Mouse (Mus musculus) neural tube, embryonic 15.5 days (tissue): ENCODE data around the gene Kctd6. TPM values are rescaled to one million over a fixed set of nuclear protein-coding genes. Genes with fewer than 3 reads are reported as not detected.
"Not testable (repeated sequence)": the region's sequence is repeated elsewhere in the genome, so short reads cannot be mapped to it uniquely, and the experiment has no call there.

Experiments
- ATAC-seq: fragments of 200-750 bp; cut with Nextera tagmentation; 2 replicates; pipeline ENCODE4 v1.8.0; 2017; ENCODE audit warnings: mild to moderate bottlenecking, moderate TSS enrichment, moderate library complexity; ENCODE audit not compliant: low FRiP score
- H3K27ac ChIP-seq: fragments of 300-500 bp; sonication (generic); replicated peaks from 2 replicates; pipeline ENCODE4 v1.5.1; 2015; ENCODE audit warnings: mild to moderate bottlenecking, inconsistent platforms
- H3K27me3 ChIP-seq: fragments of 300-500 bp; sonication (generic); replicated peaks from 2 replicates; pipeline ENCODE4 v1.6.1; 2015; ENCODE audit warnings: inconsistent platforms
- H3K36me3 ChIP-seq: fragments of 300-500 bp; sonication (generic); 2 replicates; pipeline ENCODE4 v1.6.1; 2015; ENCODE audit warnings: inconsistent platforms
- H3K4me1 ChIP-seq: fragments of 300-500 bp; sonication (generic); 2 replicates; pipeline ENCODE4 v1.6.1; 2015; ENCODE audit warnings: inconsistent platforms
- H3K4me2 ChIP-seq: fragments of 300-500 bp; sonication (generic); 2 replicates; pipeline ENCODE4 v1.6.1; 2015; ENCODE audit warnings: inconsistent platforms, mild to moderate bottlenecking, moderate library complexity
- H3K4me3 ChIP-seq: fragments of 300-500 bp; sonication (generic); replicated peaks from 2 replicates; pipeline ENCODE4 v1.5.1; 2015; ENCODE audit warnings: mild to moderate bottlenecking, inconsistent platforms
- H3K9ac ChIP-seq: fragments of 300-500 bp; sonication (generic); replicated peaks from 2 replicates; pipeline ENCODE4 v1.6.1; 2015; ENCODE audit warnings: mild to moderate bottlenecking, inconsistent platforms
- H3K9me3 ChIP-seq: fragments of 300-500 bp; sonication (generic); replicated peaks from 2 replicates; pipeline ENCODE4 v1.6.1; 2016; ENCODE audit warnings: inconsistent platforms
- WGBS: fragments of 180-500 bp; shearing (Covaris S2); methylation state at CpG from one replicate; pipeline ENCODE4 v1.1.7; 2015; ENCODE audit warnings: mixed read lengths; 5-methylcytosine and 5-hydroxymethylcytosine counted together
- polyA plus RNA-seq: library from polyadenylated mRNA; unstranded; fragments of >200 nt; fragmentation: Nextera tagmentation; extraction: Ambion mirVana; gene quantifications from 2 replicates; pipeline ENCODE4 v1.2.1, GENCODE M21; 2015

Gene Kctd6
- 15.1 and 22.5 TPM in 2 replicates for polyA plus RNA-seq

DNA sequence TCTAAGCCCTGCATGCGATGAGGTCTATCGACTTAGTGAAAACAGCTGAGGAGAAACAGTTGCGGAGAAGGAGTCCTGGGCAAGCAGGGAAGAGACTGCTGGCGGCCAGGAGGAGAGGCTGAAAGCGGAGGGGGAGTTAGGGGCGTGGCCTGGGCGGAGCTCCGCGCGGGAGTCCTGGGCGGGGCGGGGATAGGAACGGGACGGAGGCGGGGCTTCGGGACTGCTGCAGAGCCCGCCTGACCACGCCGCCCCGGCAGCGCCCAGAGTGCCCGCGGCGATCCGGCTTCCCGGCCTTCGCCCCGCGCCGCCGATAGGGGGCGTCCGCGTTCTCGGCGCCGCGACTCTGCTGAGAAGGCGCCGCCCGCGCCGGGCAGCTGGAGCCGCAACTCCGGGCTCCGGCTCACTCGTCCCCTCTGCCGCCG is at the start of gene Kctd6:
Gene Kctd6 (plus strand): TSS at position 338 of the 422 bp plus-strand sequence.
- H3K27ac ChIP-seq = peak within 1 kb of the TSS; percentile 95
- under 1% methylated on average over 39 of the region's 49 CpGs for WGBS

DNA sequence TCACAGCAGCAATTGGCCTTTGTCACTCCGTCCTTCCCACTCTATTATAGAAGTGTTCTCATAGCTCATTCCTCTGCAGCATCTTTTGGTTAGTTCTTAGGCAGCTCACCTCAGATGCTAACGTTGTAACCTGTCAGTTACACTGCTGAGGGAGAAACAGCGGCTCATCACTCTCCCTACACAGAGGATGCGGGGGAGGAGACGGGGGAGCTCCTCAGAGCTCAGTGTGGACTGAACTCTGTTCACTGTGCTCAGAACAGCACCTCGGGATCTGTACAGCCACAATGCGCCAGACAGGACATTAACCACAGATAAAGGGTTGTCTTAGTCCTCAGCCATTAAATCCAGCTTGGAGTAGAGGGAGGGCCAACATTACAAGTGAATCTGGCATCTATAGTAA is 49.5 kb upstream of the Kctd6 start:
- no peaks in the 10 kb centered on the region for H3K4me1 ChIP-seq
- H3K4me3 ChIP-seq = no peak overlapping the region
- H3K4me2 ChIP-seq = no peak overlapping the region
- H3K27ac ChIP-seq = no peak overlapping the region
- H3K27me3 ChIP-seq = no peaks in the 10 kb centered on the region
- H3K9ac ChIP-seq = no peak overlapping the region
- peaks cover 89% of the 10 kb centered on the region for H3K36me3 ChIP-seq
- no peaks in the 10 kb centered on the region for H3K9me3 ChIP-seq
- WGBS = 79% methylated on average over 7 of the region's 7 CpGs
- no peak for ATAC-seq

More for the DNA sequence above, at the start of gene Kctd6:
- Histone ChIP-seq H3K27me3 (no peaks in the 10 kb centered on the region), H3K4me3 (peak within 1 kb of the TSS; percentile 69), H3K4me1 (peaks cover 32% of the 10 kb centered on the region), H3K9me3 (no peaks in the 10 kb centered on the region), H3K9ac (peak within 1 kb of the TSS; percentile 83), H3K4me2 (peak within 1 kb of the TSS; percentile 85), H3K36me3 (no peaks in the 10 kb centered on the region)
- peak; percentile 97 for ATAC-seq

DNA sequence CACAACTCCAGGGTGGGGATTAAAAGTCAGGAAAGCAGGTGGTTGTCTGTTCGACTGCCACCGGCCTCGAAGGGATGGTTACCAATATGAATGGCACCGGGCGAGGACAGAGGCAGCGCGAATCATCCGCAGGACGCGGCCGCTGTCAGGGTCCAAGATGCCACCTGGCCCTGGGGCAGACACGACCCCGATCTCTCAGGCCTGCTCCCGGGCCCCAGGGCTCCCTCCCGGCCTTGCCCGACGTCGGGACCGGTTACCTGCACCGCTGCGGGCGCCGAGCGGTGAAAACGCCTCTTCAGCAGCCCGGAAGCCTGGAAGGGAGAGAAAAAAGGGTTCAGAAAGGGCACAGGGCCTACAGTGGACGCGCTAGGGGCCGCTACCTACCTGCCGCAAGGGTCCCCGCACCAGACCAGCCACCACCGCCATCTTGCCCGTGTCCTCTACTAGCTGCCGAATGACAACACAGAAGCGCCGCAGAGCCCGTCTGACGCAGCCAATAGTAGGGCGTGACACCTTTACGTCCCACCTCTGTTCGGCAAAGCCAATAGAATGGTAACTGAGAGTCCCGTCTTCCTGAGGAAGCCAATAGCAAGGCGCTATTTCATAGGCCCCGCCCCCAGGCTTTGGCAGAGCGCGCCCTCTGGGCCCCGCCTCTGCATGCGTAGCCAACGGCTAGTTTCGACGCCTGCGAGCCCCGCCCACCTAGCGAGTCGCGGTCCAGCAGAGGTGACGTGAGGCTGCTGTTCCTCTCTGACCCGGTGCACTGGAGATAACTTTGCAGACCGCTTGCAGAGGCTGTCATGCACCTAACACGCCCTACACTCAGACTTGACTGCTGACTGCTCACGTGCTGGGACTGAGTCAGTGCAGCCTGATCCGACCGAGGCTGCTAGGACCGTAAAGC is 41.2 kb upstream of the Kctd6 start, which contains the start of gene Pdhb:
Gene Pdhb (minus strand): TSS at position 519 of the 904 bp plus-strand sequence.
- under 1% methylated on average over 64 of the region's 64 CpGs for WGBS
- H3K4me1 ChIP-seq = peaks cover 9% of the 10 kb centered on the region
- peak; percentile 99 for ATAC-seq
- peak within 1 kb of the TSS; percentile 90 for H3K27ac ChIP-seq
- H3K4me3 ChIP-seq = peak within 1 kb of the TSS; percentile 99
- no peaks in the 10 kb centered on the region for H3K27me3 ChIP-seq
- H3K9ac ChIP-seq = peak within 1 kb of the TSS; percentile 93
- H3K9me3 ChIP-seq = no peaks in the 10 kb centered on the region
- H3K4me2 ChIP-seq = peak within 1 kb of the TSS; percentile 89
- H3K36me3 ChIP-seq = peaks cover 26% of the 10 kb centered on the region

DNA sequence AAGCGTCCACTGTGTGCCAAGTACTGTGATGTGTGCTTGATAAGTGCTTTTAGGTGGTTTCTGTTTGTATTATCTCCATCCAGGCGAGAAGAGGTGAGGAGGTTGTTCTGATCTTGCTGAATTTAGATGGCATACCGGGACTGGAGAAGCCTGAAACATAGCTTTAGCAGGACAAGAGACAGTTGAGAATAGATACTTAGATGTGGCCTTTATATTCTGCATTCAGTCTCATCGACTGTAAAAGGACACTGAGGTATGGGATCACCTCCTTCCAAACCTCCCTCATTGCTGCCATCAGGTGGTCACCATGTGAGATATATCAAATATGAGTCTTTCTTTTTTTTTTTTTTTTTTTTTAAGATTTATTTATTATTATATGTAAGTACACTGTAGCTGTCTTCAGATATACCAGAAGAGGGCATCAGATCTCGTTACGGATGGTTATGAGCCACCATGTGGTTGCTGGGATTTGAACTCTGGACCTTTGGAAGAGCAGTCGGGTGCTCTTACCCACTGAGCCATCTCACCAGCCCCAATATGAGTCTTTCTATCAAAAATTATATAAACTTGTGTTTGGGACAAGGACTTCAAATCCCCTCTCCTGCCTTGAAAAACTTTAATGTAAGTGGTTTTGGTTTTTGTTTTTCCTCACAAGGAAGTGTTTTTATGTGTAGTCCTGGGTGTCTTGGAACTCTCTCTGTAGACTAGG is 40.2 kb upstream of the Kctd6 start:
- Histone ChIP-seq H3K36me3 (peaks cover 17% of the 10 kb centered on the region), H3K9ac (peak overlapping the region; percentile 56), H3K27ac (peak overlapping the region; percentile 90), H3K4me2 (peak overlapping the region; percentile 89), H3K4me3 (peak overlapping the region; percentile 99)
- peak; percentile 23 for ATAC-seq
- H3K4me1 ChIP-seq, H3K27me3 ChIP-seq, H3K9me3 ChIP-seq: not testable (repeated sequence)
- WGBS = 37% methylated on average over 7 of the region's 7 CpGs

DNA sequence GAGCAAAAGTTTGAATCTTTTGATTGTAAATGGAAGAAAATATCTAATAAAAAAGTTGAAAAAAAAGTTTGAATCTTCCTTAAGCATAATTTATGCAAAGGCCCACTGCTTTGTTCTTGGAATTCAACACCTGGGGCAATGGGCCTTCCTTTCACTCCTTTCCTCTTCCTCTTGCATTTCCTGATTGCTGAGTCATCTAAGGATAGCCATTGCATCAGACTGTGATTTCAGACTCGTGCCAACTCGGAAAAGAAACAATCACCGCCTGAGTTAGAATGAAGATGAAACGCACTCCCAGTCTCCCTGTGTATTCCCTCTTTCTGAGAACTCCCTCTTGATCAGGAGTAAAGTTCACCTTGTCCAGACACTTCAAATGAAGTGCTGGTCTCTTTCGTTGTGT is 39.3 kb upstream of the Kctd6 start:
- no peak overlapping the region for H3K4me2 ChIP-seq
- no peaks in the 10 kb centered on the region for H3K9me3 ChIP-seq
- ATAC-seq = no peak
- H3K27me3 ChIP-seq = no peaks in the 10 kb centered on the region
- H3K36me3 ChIP-seq = peaks cover 8% of the 10 kb centered on the region
- no peak overlapping the region for H3K9ac ChIP-seq
- no peak overlapping the region for H3K27ac ChIP-seq
- H3K4me1 ChIP-seq = peaks cover 9% of the 10 kb centered on the region
- WGBS = 84% methylated on average over 5 of the region's 5 CpGs
- no peak overlapping the region for H3K4me3 ChIP-seq

DNA sequence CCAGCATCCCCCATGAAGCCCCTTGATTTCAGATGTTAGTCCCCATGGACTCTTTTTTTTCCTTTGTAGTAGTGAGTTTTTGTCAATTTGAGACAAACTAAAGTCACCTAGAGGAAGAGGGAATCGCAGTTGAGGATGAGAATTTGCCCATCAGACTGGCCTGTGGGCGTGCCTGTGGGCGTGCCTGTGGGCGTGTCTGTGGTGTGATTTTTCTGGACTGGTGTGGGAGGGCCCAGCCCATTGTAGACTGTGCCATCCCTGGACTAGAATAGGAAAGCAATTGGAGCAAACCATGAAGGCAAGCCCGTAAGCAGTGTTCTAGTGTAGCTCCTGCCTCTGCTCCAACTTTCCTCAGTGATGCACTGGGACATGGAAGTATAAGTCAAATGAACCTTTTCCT is 37.7 kb upstream of the Kctd6 start:
- H3K4me3 ChIP-seq = no peak overlapping the region
- no peak for ATAC-seq
- H3K4me2 ChIP-seq = no peak overlapping the region
- no peaks in the 10 kb centered on the region for H3K36me3 ChIP-seq
- no peak overlapping the region for H3K27ac ChIP-seq
- H3K4me1 ChIP-seq = peaks cover 7% of the 10 kb centered on the region
- H3K9me3 ChIP-seq = no peaks in the 10 kb centered on the region
- no peaks in the 10 kb centered on the region for H3K27me3 ChIP-seq
- no peak overlapping the region for H3K9ac ChIP-seq
- 52% methylated on average over 5 of the region's 5 CpGs for WGBS

DNA sequence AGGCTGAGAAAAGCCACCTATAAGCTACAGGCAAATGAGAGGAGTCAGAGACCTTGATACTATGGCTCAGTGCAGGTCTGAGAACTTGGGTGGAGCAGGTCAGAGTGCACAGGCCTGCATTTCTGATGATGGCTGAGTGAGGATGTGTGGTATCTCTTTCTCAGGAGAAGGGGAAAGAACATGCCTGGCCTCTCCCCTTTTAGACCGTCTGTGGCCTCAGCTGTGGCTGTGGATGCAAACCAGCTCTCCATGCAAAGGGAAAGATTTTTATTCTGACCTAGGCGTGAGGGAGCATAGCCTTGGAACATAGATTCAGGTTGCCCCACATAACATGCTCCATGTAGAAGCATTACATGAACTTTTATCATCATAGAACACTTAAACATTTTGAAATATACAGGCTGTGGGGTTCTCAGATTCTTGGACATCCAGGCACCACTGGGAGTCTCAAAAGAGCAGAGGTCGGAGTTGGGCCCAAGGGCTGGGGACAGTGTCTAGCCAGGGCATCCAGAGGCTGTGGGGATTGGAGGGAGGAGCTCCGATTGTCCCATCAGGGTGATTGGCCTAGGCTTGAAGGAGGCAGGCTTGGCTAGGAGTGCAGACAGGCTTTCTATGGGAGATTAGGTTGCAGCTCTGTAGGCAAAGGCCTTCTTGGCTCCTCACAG is 33.4 kb upstream of the Kctd6 start:
- Histone ChIP-seq H3K9me3 (no peaks in the 10 kb centered on the region), H3K4me2 (no peak overlapping the region), H3K27ac (no peak overlapping the region), H3K27me3 (no peaks in the 10 kb centered on the region), H3K4me3 (no peak overlapping the region), H3K9ac (no peak overlapping the region), H3K4me1 (no peaks in the 10 kb centered on the region), H3K36me3 (no peaks in the 10 kb centered on the region)
- no peak for ATAC-seq
- WGBS = 82% methylated on average over 4 of the region's 4 CpGs

DNA sequence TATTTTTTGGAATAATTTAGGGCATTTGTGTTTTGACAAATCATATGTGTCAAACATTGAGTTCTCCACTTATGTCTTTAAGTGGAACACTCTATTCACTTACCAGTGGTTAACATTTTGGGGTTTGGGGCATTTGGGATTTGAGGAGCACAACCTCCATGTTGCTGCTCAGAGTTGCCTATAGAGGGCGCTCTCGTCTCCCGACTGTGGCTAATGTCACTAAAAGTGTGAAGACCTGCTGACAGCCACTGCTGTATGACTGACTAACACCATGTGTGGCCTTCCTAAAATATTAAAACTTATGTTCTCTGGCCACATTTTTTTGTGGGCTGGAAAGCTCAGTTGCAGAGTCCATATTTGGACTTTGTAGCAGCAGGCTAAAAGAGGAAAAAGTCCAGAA is 30.6 kb upstream of the Kctd6 start:
- H3K9me3 ChIP-seq = no peaks in the 10 kb centered on the region
- 67% methylated on average over 3 of the region's 3 CpGs for WGBS
- H3K36me3 ChIP-seq = no peaks in the 10 kb centered on the region
- ATAC-seq = no peak
- H3K9ac ChIP-seq = no peak overlapping the region
- no peak overlapping the region for H3K4me3 ChIP-seq
- no peaks in the 10 kb centered on the region for H3K27me3 ChIP-seq
- no peak overlapping the region for H3K4me2 ChIP-seq
- H3K4me1 ChIP-seq = no peaks in the 10 kb centered on the region
- no peak overlapping the region for H3K27ac ChIP-seq

DNA sequence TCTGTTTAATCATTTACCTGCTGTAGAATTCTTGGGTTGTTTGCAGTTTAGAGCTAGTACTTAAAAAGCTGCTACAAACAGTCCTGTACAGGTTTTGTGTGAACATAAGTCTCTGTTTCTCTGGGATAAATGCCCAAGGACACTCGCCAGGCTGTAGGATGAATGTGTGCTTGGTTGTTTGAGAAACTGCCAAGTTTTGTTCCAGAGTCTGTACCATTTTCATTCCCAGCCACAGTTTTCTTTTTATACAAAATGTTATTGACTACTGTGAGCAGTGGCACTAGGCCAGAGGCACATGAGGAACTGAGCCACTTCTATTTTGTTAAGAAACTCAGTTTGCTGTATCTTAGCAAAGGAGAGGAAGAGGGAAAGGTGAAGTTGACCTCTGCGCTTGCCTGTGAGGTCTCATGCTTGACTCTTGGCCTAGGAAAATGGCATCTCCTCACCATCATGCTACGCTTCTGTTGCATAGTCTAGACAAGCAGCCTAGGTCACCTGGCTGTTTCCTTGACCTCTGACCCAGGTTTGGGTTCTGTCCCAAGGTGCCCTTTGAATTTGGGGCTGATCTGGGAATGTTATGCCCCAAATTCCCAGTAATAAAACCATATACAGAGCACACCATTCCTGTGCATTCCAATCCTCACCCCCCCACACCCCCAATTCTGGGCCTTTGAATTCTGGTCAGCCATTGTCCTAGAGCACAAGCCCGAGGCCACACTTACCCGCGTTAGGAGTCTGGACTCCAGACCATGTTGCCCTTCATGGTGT is 27.5 kb upstream of the Kctd6 start:
- Histone ChIP-seq H3K4me3 (no peak overlapping the region), H3K27me3 (no peaks in the 10 kb centered on the region), H3K27ac (no peak overlapping the region), H3K4me2 (no peak overlapping the region), H3K9ac (no peak overlapping the region), H3K4me1 (no peaks in the 10 kb centered on the region), H3K9me3 (no peaks in the 10 kb centered on the region), H3K36me3 (no peaks in the 10 kb centered on the region)
- ATAC-seq = no peak
- 87% methylated on average over 6 of the region's 6 CpGs for WGBS

DNA sequence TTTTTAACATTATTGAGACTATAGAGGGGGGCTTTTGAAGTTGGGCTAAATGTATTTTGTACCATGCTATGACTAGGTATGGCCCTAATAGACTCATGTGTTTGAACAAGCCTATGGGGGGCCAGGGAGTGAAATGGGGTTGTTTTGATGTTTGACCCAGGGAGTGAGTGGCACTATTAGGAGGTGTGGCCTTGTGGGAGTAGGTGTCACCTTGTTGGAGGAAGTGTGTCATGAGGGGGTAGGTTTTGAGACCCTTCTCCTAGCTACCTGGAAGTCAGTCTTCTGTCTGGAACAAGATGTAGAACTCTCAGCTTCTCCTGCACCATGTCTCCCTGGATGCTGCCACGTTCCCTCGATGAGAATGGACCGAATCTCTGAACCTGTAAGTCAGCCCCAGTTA is 23.4 kb upstream of the Kctd6 start:
- 98% methylated on average over 3 of the region's 3 CpGs for WGBS
- H3K4me2 ChIP-seq = no peak overlapping the region
- H3K4me3 ChIP-seq = no peak overlapping the region
- H3K4me1 ChIP-seq = no peaks in the 10 kb centered on the region
- H3K27ac ChIP-seq = no peak overlapping the region
- no peak for ATAC-seq
- H3K9ac ChIP-seq = no peak overlapping the region
- H3K27me3 ChIP-seq = no peaks in the 10 kb centered on the region
- H3K36me3 ChIP-seq = no peaks in the 10 kb centered on the region
- no peaks in the 10 kb centered on the region for H3K9me3 ChIP-seq

DNA sequence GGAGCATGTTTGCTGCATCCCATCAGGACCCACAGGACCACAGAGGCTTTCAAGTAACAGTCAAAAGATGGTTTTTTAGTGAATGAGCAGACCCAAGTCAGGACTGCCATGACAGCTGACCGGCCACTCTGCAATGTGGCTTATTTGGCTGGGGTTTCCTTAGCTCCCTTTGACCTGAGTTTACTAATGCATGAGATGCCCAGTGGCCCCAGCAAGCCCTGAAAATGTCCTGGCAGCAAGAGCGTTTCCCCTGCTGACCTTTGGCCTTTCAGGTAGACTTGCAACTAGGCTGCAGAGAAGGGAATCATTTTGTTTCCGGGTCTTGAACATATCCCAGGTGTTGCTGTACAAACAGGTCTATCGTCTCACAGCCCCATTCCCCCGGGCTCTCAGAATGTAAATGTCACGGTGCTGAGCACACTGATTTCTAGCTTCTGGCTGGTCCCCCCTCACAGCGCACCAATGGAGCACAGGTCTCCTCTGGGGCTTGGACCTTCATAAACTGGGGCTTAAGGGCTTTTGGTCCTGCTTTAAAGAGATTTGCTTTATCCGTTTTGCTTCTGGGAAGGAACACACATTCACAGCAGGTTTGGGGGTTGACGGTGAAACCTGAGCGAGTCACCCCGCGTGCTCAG is 22.5 kb upstream of the Kctd6 start:
- 78% methylated on average over 12 of the region's 12 CpGs for WGBS
- ATAC-seq = no peak

More for the DNA sequence above, 22.5 kb upstream of the Kctd6 start:
- Histone ChIP-seq H3K4me1 (no peaks in the 10 kb centered on the region), H3K27ac (no peak overlapping the region), H3K4me2 (no peak overlapping the region), H3K9ac (no peak overlapping the region), H3K36me3 (no peaks in the 10 kb centered on the region), H3K4me3 (no peak overlapping the region), H3K27me3 (no peaks in the 10 kb centered on the region), H3K9me3 (no peaks in the 10 kb centered on the region)
